Mouse (Mus musculus) heart, postnatal 14 days (tissue): Measurements from ENCODE around the gene Pim3. TPM values are rescaled to one million over a fixed set of nuclear protein-coding genes. Genes with fewer than 3 reads are reported as not detected.

Experiments
- DNase-seq, 2 experiments: peaks; one replicate each; pipeline ENCODE4 v3.0.0; 2021 to 2022
- intact Hi-C: fragments of 180-260 bp; cut with DNase I; formaldehyde crosslinking; loops from one replicate; pipeline ENCODE4 v1.15.1; 2025
- total RNA-seq, 2 experiments: library from RNA; stranded (reverse); gene quantifications; 2 replicates each; pipeline ENCODE4 v1.2.3; 2021

Gene Pim3
- total RNA-seq, 2 experiments from 2014 or later, result 97.7 to 97.8 TPM

- DNase-seq, result no peak
- intact Hi-C loops, result no loop called here
Measured at GRCm38 (mm10) chr15:88854969-88855830, 6.8 kb upstream of the Pim3 start.

GRCm38 (mm10) chr15:88855896-88856417, 6.0 kb upstream of the Pim3 start:
- no peak for DNase-seq
- intact Hi-C loops, result no loop called here

GRCm38 (mm10) chr15:88856613-88857012, 5.4 kb upstream of the Pim3 start:
- intact Hi-C loops, result no loop called here
- no peak for DNase-seq

- no peak for DNase-seq
- intact Hi-C loops, result no loop called here
Measured at GRCm38 (mm10) chr15:88857361-88857760, 4.6 kb upstream of the Pim3 start.

- DNase-seq, result peak; percentile 61 to 64
- intact Hi-C loops, result no loop called here
Measured at GRCm38 (mm10) chr15:88858141-88858541, 3.8 kb upstream of the Pim3 start.

- DNase-seq, result no peak
- intact Hi-C loops, result no loop called here
Measured at GRCm38 (mm10) chr15:88858707-88859106, 3.3 kb upstream of the Pim3 start.

- intact Hi-C loops, result no loop called here
Measured at GRCm38 (mm10) chr15:88859206-88859970, 2.6 kb upstream of the Pim3 start.

GRCm38 (mm10) chr15:88860781-88861180, 1.2 kb upstream of the Pim3 start:
- intact Hi-C loops, result no loop called here
- DNase-seq, result no peak

More at GRCm38 (mm10) chr15:88859206-88859970, 2.6 kb upstream of the Pim3 start:
- no peak for DNase-seq

- peak; percentile 59 to 71 for DNase-seq
- intact Hi-C loops, result loop anchor here (1.0 kb wide), 1 partner anchor 26 kb away; no protein-coding TSS in a partner anchor
Measured at GRCm38 (mm10) chr15:88862881-88863694, 1.1 kb downstream of the Pim3 start.

- intact Hi-C loops, result loop anchor here (1.0 kb wide), 1 partner anchor 26 kb away; no protein-coding TSS in a partner anchor
- DNase-seq, result peak; percentile 90 to 91
Measured at GRCm38 (mm10) chr15:88863695-88864231, 1.8 kb downstream of the Pim3 start.

- intact Hi-C loops, result no loop called here
- DNase-seq, result no peak
Measured at GRCm38 (mm10) chr15:88864270-88865030, 2.5 kb downstream of the Pim3 start.

GRCm38 (mm10) chr15:88865061-88865460, 3.1 kb downstream of the Pim3 start:
- intact Hi-C loops, result no loop called here

GRCm38 (mm10) chr15:88865888-88866695, 4.1 kb downstream of the Pim3 start:
- DNase-seq, result no peak
- intact Hi-C loops, result no loop called here

More at GRCm38 (mm10) chr15:88865061-88865460, 3.1 kb downstream of the Pim3 start:
- no peak for DNase-seq

- intact Hi-C loops, result no loop called here
Measured at GRCm38 (mm10) chr15:88866934-88867356, 5.0 kb downstream of the Pim3 start.

GRCm38 (mm10) chr15:88867368-88868023, 5.5 kb downstream of the Pim3 start:
- DNase-seq, result peak; percentile 78 to 83
- intact Hi-C loops, result no loop called here

More at GRCm38 (mm10) chr15:88866934-88867356, 5.0 kb downstream of the Pim3 start:
- DNase-seq, result no peak

GRCm38 (mm10) chr15:88868024-88868742, 6.2 kb downstream of the Pim3 start:
- peak; percentile 64 to 67 for DNase-seq

More at GRCm38 (mm10) chr15:88868024-88868742, 6.2 kb downstream of the Pim3 start:
- intact Hi-C loops, result no loop called here
